Mouse (Mus musculus): ENCODE data around the gene Rps21. TPM values are rescaled to one million over a fixed set of nuclear protein-coding genes. Genes with fewer than 3 reads are reported as not detected.

The Rps21 gene
- total RNA-seq, 2 experiments from 2014 or later, result 777 to 810 TPM

DNA sequence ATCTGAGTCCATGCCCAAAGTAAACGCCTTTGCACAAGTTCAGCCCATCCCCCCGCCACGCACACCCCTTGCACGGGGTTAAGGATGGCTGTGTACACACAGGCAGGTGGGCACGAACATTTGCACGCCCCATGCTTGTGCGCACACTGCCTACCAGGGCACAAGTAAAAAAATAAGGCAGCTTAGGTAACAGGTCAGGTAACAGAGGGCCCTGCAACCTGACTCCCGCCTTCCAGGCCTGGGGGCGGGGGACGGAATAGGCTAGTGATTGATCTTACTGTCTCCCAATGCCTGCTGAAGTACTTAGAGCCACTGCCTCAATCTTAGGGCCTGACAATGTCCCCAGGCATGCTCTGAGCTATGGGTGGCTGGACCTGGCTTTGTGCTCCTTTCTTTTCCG, 31.8 kb downstream of the Rps21 start:
- no peak for DNase-seq (ENCODE audit: low spot score in 2 of 2)

- DNase-seq (ENCODE audit: low spot score in 2 of 2), result no peak
Observed at GRCm38 (mm10) chr2:180289440-180290108, 32.4 kb downstream of the Rps21 start, which contains the start of gene Rbbp8nl. Gene Rbbp8nl, minus strand, starts transcription at chr2:180289879.

DNA sequence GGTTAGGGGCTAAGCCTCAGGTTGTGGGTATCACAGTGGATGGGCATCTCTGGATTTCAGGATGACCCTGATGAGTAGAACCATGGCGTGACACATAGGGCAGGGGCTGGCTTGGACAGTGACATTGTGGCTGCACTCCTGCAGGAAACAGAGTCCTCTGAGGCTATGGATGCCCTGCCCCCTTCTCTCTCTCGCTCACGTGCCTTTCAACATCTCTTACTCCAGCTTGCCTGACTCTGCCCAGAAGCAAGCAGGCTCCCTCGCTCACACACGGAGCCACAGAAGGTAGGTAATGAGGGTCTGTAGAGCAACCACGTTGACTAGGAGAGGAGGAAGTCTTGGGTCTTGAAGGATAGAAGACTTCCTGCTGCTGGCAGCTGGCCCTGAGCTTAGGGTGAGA, 33.3 kb downstream of the Rps21 start:
- DNase-seq (ENCODE audit: low spot score in 2 of 2), result no peak

DNA sequence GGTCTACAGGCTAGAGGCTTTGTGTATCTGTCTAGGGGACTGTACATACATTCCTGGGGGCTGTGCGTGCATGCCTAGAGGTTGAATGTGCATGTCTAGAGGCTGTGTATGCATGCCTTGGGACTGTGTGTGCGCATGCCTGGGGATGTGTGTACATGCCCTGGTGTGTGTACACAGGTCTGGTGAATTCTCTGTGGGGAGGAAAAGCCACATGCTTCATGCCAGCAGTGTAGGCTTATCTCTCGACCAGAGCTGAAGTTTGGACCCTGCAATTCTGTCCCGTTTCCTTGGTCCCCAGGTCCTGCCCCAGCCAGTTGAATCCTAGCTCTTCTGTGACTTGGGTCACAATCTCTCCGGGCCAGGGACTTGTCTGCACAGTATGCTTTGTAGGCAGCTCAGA, 34.4 kb downstream of the Rps21 start:
- no peak for DNase-seq (ENCODE audit: low spot score in 2 of 2)

DNA sequence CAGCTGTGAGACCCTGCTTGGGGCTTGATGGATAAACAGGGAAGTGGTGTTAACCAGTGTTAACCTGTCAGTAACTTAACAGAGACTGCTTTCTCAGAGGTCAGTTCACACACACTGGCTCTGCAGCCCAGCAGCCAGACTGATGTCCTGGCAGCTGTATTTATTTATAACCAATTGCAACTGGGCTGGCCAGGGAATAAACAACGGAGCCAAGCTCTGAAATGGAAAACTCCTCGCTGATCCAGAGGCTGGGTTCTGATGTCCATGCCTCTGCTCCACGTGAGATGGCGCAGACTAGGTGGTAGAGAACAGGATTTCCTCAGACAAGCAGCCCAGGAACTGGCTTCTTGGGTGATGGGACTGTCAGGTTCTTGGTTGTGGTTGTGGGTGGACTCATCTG, 34.8 kb downstream of the Rps21 start:
- DNase-seq (ENCODE audit: low spot score in 2 of 2), result no peak

- DNase-seq (ENCODE audit: low spot score in 2 of 2), result no peak
Observed at GRCm38 (mm10) chr2:180292906-180293305, 35.7 kb downstream of the Rps21 start.

- DNase-seq (ENCODE audit: low spot score in 2 of 2), result no peak
Observed at GRCm38 (mm10) chr2:180300252-180300651, 43.1 kb downstream of the Rps21 start.

DNA sequence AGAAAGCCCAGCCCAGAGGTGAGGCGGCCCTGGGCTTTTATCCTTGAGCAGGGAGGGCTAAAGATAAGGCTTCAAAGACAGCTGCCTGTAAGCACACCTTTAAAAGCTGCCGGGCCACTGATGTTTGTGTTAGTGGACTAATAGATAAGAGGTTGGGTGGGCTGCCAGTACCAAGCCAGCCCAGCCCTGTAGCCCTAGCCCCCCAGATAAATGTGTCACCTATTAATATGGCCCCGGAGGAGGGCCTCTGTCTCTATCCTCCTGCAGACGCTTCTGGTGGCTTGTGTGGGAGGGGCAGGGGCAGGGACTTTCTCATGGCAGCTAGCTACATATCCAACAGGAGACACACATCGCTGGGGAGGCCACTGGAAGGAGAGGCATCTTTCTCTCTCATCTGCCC, 43.6 kb downstream of the Rps21 start:
- DNase-seq (ENCODE audit: low spot score in 2 of 2), result no peak

DNA sequence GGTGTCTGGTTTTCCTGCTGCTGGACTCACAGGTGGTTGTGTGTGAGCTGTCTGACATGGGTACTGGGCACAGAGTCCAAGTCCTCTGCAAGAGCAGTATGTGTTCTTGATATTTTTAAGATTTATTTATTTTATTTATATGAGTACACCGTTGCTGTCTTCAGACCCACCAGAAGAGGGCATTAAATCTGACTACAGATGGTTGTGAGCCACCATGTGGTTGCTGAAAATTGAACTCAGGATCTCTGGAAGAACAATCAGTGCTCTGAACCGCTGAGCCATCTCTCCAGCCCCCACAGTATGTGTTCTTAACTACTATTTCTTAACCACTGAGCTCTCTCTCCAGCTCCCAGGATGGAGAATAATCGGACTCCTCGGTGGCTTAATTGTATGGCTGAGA, 45.0 kb downstream of the Rps21 start:
- no peak for DNase-seq (ENCODE audit: low spot score in 2 of 2)

- no peak for DNase-seq (ENCODE audit: low spot score in 2 of 2)
Observed at GRCm38 (mm10) chr2:180303468-180303867, 46.3 kb downstream of the Rps21 start.

- DNase-seq (ENCODE audit: low spot score in 2 of 2), result no peak
Observed at GRCm38 (mm10) chr2:180304554-180304953, 47.4 kb downstream of the Rps21 start.

GRCm38 (mm10) chr2:180305490-180305889, 48.3 kb downstream of the Rps21 start:
- DNase-seq (ENCODE audit: low spot score in 2 of 2), result no peak

GRCm38 (mm10) chr2:180306009-180306408, 48.8 kb downstream of the Rps21 start:
- no peak for DNase-seq (ENCODE audit: low spot score in 2 of 2)

DNA sequence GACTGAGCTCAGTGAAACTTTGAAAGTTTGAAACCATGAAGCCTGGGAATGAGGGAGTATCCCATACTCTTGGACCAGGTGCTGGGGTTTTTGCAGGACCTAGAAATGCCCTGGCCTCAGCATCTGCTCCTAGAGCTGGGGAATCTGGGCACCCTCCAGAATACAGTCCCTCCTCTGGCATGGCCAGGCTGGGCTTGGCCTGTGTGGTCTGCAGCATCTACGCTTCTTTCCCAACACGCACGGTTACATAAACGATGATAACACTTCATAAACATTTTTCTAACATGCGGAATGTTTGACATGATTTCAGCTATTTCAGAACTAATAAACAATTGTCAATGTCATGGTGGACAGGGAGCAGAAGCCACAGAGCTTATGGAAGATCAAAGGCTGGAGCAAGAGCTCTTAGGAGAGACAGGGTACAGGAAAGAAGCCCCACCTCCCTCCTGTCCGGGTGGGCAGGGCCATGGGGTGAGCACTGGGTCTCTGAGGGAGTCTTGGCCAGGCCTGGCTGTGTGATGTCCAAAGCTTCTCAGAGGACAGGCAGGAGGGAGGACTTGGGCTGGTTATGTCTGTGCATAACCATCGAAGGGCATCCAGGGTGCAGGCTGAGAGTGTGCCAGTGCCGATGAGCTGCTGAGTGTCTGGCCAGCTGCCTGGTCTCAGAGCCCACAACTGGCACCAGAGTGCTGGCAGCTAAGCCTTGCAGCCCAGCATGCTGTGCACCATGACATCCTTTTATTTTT, 49.4 kb downstream of the Rps21 start:
- DNase-seq (ENCODE audit: low spot score in 2 of 2), result no peak

DNA sequence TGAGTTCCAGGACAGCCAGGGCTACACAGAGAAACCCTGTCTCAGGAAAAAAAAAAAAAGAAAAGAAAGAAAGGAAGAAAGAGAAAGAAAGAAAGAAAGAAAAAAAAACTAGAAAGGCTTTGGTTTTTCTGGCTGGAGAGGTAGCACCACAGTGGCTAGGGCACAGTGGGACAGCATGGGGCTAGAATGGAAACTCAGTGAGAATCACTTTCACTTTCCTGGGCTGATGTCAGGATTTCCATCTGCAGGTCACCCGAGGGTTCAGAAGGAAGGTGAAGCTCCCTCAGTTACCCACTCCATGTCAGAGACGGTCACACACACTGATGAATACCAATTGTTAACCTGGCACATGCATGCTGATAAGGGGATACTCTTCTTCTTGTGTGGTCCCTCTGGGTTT, 50.5 kb downstream of the Rps21 start:
- no peak for DNase-seq (ENCODE audit: low spot score in 2 of 2)

Small RNAs within 50 kb of the gene (microRNA-seq; reads per million reads assigned to microRNA genes)
- 0 reads per million in 2 experiments for gene Mir3091 (ENCODE audit: borderline number of aligned reads in 2 of 2)

Other genes with a start within 250 kb of the Rps21 start
- 10 to 100 TPM; 35.9 to 44.5 TPM for gene Lsm14b, start 232.4 kb upstream of the Rps21 start, total RNA-seq (2021)
- 100 to 1,000 TPM; 207 to 235 TPM for gene Psma7, start 214.9 kb upstream of the Rps21 start, total RNA-seq (2021)
- 10 to 100 TPM in 1 of 2 experiments, 1 to 10 TPM in 1; 4.9 to 13.5 TPM for gene Ss18l1, start 214.9 kb upstream of the Rps21 start, total RNA-seq (2021)
- 10 to 100 TPM; 14.6 to 15.3 TPM for gene Mtg2, start 186.8 kb upstream of the Rps21 start, total RNA-seq (2021)
- under 1 TPM in 1 of 2 experiments, not detected in 1; 0.10 TPM for gene Hrh3, start 152.9 kb upstream of the Rps21 start, total RNA-seq (2021)
- 10 to 100 TPM; 36.9 to 37.5 TPM for gene Osbpl2, start 138.1 kb upstream of the Rps21 start, total RNA-seq (2021)
- gene Adrm1, start 85.9 kb upstream of the Rps21 start, total RNA-seq (2021), result 100 to 1,000 TPM; 179 to 198 TPM
- gene Lama5, start 31.5 kb upstream of the Rps21 start, total RNA-seq (2021), result 10 to 100 TPM; 31.5 to 61.3 TPM
- 10 to 100 TPM; 12.1 to 15.6 TPM for gene Cables2, start 16.1 kb downstream of the Rps21 start, total RNA-seq (2021)
- gene Rbbp8nl, start 32.5 kb downstream of the Rps21 start, total RNA-seq (2021), result not detected
- gene Gata5, start 77.3 kb downstream of the Rps21 start, total RNA-seq (2021), result under 1 TPM in 1 of 2 experiments, not detected in 1; 0.16 TPM
- gene Slco4a1, start 198.9 kb downstream of the Rps21 start, total RNA-seq (2021), result 1 to 10 TPM; 1.9 to 2.7 TPM
- not detected for gene Ntsr1, start 242.6 kb downstream of the Rps21 start, total RNA-seq (2021)